Mouse (Mus musculus): ENCODE data around the gene Dnah17. TPM values are rescaled to one million over a fixed set of nuclear protein-coding genes. Genes with fewer than 3 reads are reported as not detected.
A peak's percentile ranks its signal among the peaks of the same experiment; 100 is the strongest.

The Dnah17 gene
- polyA plus RNA-seq, 1 experiment from 2014 or later: 0.14 TPM

DNA sequence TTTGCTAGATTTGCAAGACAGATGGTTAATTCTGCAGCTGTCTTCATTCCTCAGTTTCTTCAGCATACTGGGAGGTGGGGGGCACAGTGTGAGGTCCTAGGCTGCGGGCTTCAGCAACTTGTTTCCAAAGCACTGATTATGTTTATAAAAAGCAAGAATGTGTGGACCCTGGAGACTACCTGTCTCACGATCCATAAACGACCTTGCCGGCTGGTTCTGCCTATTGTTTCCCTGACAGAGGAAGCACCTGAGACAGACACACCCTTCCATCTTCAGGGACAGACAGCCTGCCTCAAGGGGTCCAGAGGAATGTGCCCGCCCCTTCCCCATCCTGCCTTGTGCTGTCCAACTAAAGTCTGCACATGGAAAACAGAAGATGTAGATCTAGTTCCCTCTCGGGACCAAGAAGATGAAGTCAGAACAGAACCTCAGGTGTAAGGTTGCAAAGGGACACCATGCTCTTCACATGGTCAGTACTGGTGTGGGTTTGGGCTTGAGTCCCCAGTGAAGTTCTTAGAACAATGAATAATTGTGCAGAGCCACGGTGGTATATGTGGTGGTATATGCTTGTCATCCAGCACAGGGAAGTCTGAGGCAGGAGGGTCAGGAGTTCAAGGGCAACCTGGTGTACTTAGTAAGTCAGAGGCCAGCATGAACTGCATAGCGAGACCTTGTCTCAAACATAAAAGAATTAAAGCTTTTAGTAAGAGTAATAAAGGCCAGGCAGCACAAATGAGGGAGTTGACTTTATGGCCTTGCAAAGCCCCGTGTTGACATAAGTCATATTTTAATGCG is 10.5 kb upstream of the Dnah17 start:
- peaks cover 17% of the 10 kb centered on the region for H3K4me1 ChIP-seq
- H3K4me3 ChIP-seq: no peak overlapping the region
- H3K36me3 ChIP-seq: no peaks in the 10 kb centered on the region
- H3K27ac ChIP-seq (replicated peaks): peak overlapping the region; percentile 23; the same call in 1 of the 2 replicates
- H3K9me3 ChIP-seq (replicated peaks): no peaks in the 10 kb centered on the region
- 90% methylated on average over 10 of the region's 10 CpGs for WGBS
- H3K27me3 ChIP-seq (ENCODE audit: low read depth, poor library complexity, severe bottlenecking): no peaks in the 10 kb centered on the region
- DNase-seq (ENCODE audit: low spot score): no peak

- Histone ChIP-seq H3K4me1 (peaks cover 31% of the 10 kb centered on the region), H3K9me3 (replicated peaks) (no peaks in the 10 kb centered on the region), H3K36me3 (no peaks in the 10 kb centered on the region), H3K4me3 (no peak overlapping the region), H3K27ac (replicated peaks) (no peak overlapping the region), H3K27me3 (ENCODE audit: low read depth, poor library complexity, severe bottlenecking) (no peaks in the 10 kb centered on the region)
- no peak for DNase-seq (ENCODE audit: low spot score)
- 96% methylated on average over 6 of the region's 6 CpGs for WGBS
Observed at GRCm38 (mm10) chr11:118138347-118138746, 7.9 kb upstream of the Dnah17 start.

- Histone ChIP-seq H3K36me3 (no peaks in the 10 kb centered on the region), H3K4me1 (peaks cover 26% of the 10 kb centered on the region), H3K4me3 (no peak overlapping the region), H3K9me3 (replicated peaks) (no peaks in the 10 kb centered on the region), H3K27ac (replicated peaks) (peak overlapping the region; percentile 1; the same call in 1 of the 2 replicates), H3K27me3 (ENCODE audit: low read depth, poor library complexity, severe bottlenecking) (no peaks in the 10 kb centered on the region)
- DNase-seq (ENCODE audit: low spot score): no peak
- WGBS: 41% methylated on average over 5 of the region's 5 CpGs
Observed at GRCm38 (mm10) chr11:118136172-118136632, 5.8 kb upstream of the Dnah17 start.

DNA sequence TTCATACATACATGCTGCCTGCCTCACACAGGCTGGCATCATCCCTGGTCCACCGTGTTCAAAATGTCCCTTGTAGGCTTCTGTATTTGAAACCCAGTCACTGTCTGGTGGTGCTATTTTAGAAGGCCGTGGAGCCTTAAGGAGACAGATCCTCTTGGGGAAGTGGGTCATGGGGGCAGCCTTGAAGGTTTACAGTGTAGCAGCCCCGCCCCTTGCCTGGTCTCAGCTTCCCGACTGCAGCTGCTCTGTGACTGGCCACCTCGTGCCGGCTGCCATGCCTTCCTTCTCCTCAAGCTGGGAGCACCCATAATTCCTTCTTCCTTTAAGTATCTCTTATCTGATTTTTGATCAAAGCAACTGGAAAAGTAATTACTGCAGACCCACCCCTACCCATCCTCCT is 4.8 kb upstream of the Dnah17 start:
- 73% methylated on average over 6 of the region's 6 CpGs for WGBS

GRCm38 (mm10) chr11:118133752-118134169 is 3.3 kb upstream of the Dnah17 start:
- Histone ChIP-seq H3K27me3 (ENCODE audit: low read depth, poor library complexity, severe bottlenecking) (no peaks in the 10 kb centered on the region), H3K4me1 (peaks cover 26% of the 10 kb centered on the region), H3K36me3 (no peaks in the 10 kb centered on the region), H3K4me3 (no peak overlapping the region), H3K27ac (replicated peaks) (peak overlapping the region; percentile 25), H3K9me3 (replicated peaks) (no peaks in the 10 kb centered on the region)
- WGBS: 60% methylated on average over 4 of the region's 4 CpGs
- peak; percentile 20 for DNase-seq (ENCODE audit: low spot score)

More for the DNA sequence above, 4.8 kb upstream of the Dnah17 start:
- H3K9me3 ChIP-seq (replicated peaks): no peaks in the 10 kb centered on the region
- H3K27me3 ChIP-seq (ENCODE audit: low read depth, poor library complexity, severe bottlenecking): no peaks in the 10 kb centered on the region
- no peaks in the 10 kb centered on the region for H3K36me3 ChIP-seq
- no peak overlapping the region for H3K4me3 ChIP-seq
- DNase-seq (ENCODE audit: low spot score): no peak
- H3K27ac ChIP-seq (replicated peaks): 0 out of 2 replicates have a peak overlapping the region, but pooled peaks have one; percentile 7
- H3K4me1 ChIP-seq: peaks cover 26% of the 10 kb centered on the region

GRCm38 (mm10) chr11:118133133-118133751 is 2.8 kb upstream of the Dnah17 start:
- no peak for DNase-seq (ENCODE audit: low spot score)
- H3K27ac ChIP-seq (replicated peaks): peak overlapping the region; percentile 25
- WGBS: 69% methylated on average over 9 of the region's 9 CpGs
- peaks cover 26% of the 10 kb centered on the region for H3K4me1 ChIP-seq
- H3K27me3 ChIP-seq (ENCODE audit: low read depth, poor library complexity, severe bottlenecking): no peaks in the 10 kb centered on the region
- no peaks in the 10 kb centered on the region for H3K9me3 ChIP-seq (replicated peaks)
- no peaks in the 10 kb centered on the region for H3K36me3 ChIP-seq
- no peak overlapping the region for H3K4me3 ChIP-seq

DNA sequence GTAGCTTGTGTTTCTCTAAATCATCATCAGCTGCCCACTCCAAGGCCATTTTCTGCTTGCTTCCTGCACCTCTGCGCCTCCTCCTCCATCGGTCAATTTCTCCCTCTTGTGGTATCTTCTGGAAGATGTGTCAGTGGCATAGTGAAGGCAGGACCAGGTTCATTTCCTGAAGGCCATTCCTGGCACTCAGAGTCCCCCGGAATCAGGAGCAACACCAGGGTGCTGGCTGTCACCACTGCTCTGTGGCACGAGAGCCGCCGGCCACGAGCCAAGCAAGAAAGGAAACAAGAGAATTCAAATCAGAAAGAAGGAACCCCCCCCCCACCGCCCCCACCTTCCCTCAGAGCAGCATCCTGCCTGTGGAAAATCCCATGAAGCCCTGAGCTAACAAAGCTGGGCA is 1.7 kb upstream of the Dnah17 start:
- DNase-seq (ENCODE audit: low spot score): no peak
- WGBS: 90% methylated on average over 8 of the region's 8 CpGs
- peaks cover 26% of the 10 kb centered on the region for H3K4me1 ChIP-seq
- no peak overlapping the region for H3K27ac ChIP-seq (replicated peaks)
- H3K9me3 ChIP-seq (replicated peaks): no peaks in the 10 kb centered on the region
- no peaks in the 10 kb centered on the region for H3K27me3 ChIP-seq (ENCODE audit: low read depth, poor library complexity, severe bottlenecking)
- no peaks in the 10 kb centered on the region for H3K36me3 ChIP-seq
- no peak overlapping the region for H3K4me3 ChIP-seq

DNA sequence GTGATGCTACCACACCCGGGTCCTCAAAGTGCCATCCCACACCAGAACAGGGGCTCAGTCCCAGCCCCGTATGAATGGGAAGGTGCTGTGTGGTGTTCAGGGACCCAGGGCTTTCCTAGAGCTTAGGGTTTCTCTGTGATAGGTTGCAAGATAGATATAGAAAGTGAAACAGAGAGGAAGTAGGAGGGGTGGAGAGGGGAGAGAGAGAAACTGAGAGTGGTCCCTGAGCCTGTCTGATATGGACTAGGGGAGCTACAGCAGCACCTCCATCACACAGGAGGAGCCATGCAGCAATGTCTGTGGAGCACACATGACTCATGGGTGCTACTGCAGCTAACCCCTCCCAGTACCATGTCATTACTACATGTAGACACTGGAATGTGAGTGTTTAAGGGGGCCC is 622 bp downstream of the Dnah17 start:
- Histone ChIP-seq H3K4me3 (no peak overlapping the region), H3K27me3 (ENCODE audit: low read depth, poor library complexity, severe bottlenecking) (no peaks in the 10 kb centered on the region), H3K36me3 (no peaks in the 10 kb centered on the region), H3K4me1 (peaks cover 20% of the 10 kb centered on the region), H3K27ac (replicated peaks) (no peak overlapping the region), H3K9me3 (replicated peaks) (no peaks in the 10 kb centered on the region)
- WGBS: 85% methylated on average over 2 of the region's 2 CpGs
- no peak for DNase-seq (ENCODE audit: low spot score)

GRCm38 (mm10) chr11:118121592-118121991 is 8.8 kb downstream of the Dnah17 start:
- Histone ChIP-seq H3K4me3 (no peak overlapping the region), H3K4me1 (0 out of 2 replicates have a peak, but pooled peaks cover 2% of the 10 kb centered on the region), H3K36me3 (no peaks in the 10 kb centered on the region), H3K27me3 (ENCODE audit: low read depth, poor library complexity, severe bottlenecking) (no peaks in the 10 kb centered on the region), H3K9me3 (replicated peaks) (no peaks in the 10 kb centered on the region), H3K27ac (replicated peaks) (0 out of 2 replicates have a peak overlapping the region, but pooled peaks have one; percentile 13)
- DNase-seq (ENCODE audit: low spot score): no peak
- 92% methylated on average over 11 of the region's 11 CpGs for WGBS

DNA sequence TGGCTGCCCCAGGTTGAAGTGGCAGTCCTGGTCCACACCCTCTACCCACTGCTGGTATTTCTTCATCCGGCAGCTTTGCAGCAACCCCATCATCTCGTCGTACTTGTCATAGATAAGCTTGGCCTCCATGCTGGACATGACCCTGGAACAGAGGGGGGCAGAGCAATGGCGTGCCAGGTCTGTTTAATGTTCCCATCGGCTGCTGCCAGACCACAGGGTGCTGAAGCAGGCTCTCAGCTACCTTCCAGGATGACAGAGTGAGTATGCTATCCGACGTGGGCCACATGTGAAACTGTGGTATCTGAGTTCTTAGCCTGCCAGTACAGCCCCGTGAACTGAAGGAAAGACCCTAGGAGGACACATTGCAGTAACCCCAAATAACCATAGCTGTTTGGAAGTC is 11.7 kb downstream of the Dnah17 start:
- DNase-seq (ENCODE audit: low spot score): no peak
- 0 out of 2 replicates have a peak, but pooled peaks cover 2% of the 10 kb centered on the region for H3K4me1 ChIP-seq
- no peaks in the 10 kb centered on the region for H3K9me3 ChIP-seq (replicated peaks)
- H3K4me3 ChIP-seq: no peak overlapping the region
- no peaks in the 10 kb centered on the region for H3K36me3 ChIP-seq
- no peaks in the 10 kb centered on the region for H3K27me3 ChIP-seq (ENCODE audit: low read depth, poor library complexity, severe bottlenecking)
- 90% methylated on average over 8 of the region's 8 CpGs for WGBS
- no peak overlapping the region for H3K27ac ChIP-seq (replicated peaks)

DNA sequence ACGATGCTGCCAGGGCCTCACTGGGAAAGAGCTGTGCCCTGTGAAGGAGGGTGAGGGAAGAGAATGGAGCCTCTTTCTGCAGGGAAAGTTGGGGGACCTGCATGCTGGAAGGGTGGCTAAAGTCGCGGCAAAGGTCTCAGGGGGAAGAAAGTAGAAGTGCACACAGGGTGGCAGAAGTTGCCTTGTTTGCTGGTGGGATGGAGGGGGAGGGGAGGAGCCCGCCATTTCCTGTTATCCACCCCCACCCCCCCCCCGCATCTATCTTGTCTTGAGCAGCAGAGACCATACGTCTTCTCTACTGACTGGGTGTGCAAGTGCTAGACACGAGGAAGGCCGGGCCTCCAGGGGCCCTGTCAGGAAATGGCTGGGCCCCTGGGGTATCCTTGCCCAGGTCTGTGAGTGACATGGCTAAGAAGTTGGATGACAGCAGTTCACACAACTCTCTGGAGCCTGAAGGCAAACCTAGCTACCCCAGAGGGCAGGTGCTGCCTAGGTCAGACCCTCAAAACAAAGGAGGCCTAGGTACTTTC is 15.8 kb downstream of the Dnah17 start:
- DNase-seq (ENCODE audit: low spot score): no peak
- H3K4me3 ChIP-seq: no peak overlapping the region
- no peaks in the 10 kb centered on the region for H3K9me3 ChIP-seq (replicated peaks)
- no peak overlapping the region for H3K27ac ChIP-seq (replicated peaks)
- 82% methylated on average over 8 of the region's 8 CpGs for WGBS
- no peaks in the 10 kb centered on the region for H3K27me3 ChIP-seq (ENCODE audit: low read depth, poor library complexity, severe bottlenecking)
- no peaks in the 10 kb centered on the region for H3K36me3 ChIP-seq
- no peaks in the 10 kb centered on the region for H3K4me1 ChIP-seq

DNA sequence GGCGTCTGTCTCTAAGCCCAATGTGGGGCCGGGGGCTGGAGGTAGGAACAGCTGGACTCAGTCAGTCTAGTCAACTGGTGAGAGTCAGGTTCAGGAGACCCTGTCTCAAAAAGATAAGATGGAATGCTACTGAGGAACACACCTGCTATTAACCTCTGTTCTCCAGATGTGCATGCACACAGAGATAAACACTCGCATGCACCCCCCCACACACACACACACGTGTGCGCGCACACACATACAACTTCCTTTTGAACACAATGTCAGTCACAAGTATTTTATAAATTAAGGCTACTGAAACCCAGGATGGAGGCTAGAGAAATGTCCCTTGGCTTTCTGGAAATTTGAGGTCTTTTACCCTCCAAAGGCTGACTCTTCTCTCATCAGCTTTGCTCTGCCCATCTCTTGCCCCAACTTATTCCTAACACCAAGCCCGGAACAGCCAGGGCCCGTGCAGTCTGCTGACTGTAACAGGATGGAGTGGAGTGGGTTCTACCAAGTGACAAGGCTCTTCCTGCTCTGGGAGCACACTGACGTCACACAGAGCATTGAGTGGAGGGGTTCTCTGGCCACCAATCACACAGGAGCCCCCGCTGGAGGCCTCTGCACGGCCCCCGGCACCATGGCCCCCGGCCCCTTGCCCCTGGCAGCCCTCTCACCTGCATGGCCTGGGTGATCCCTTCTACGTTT is 16.8 kb downstream of the Dnah17 start:
- no peak for DNase-seq (ENCODE audit: low spot score)
- H3K4me1 ChIP-seq: no peaks in the 10 kb centered on the region
- no peak overlapping the region for H3K4me3 ChIP-seq
- H3K27me3 ChIP-seq (ENCODE audit: low read depth, poor library complexity, severe bottlenecking): no peaks in the 10 kb centered on the region
- H3K36me3 ChIP-seq: no peaks in the 10 kb centered on the region
- WGBS: 89% methylated on average over 14 of the region's 14 CpGs
- no peaks in the 10 kb centered on the region for H3K9me3 ChIP-seq (replicated peaks)
- no peak overlapping the region for H3K27ac ChIP-seq (replicated peaks)

All from midbrain, embryonic 10.5 days (tissue).